Mouse (Mus musculus) liver, adult (tissue): ENCODE measurements around the gene Gm10491.
"Not testable (repeated sequence)": the region's sequence is repeated elsewhere in the genome, so short reads cannot be mapped to it uniquely, and the experiment has no call there.

Source experiments
- GATA4 ChIP-seq: IDR thresholded peaks from 2 replicates; pipeline ENCODE4 v1.6.1; 2014; ENCODE audit warnings: mild to moderate bottlenecking, low read length; ENCODE audit not compliant: insufficient replicate concordance

Gene Gm10491

DNA sequence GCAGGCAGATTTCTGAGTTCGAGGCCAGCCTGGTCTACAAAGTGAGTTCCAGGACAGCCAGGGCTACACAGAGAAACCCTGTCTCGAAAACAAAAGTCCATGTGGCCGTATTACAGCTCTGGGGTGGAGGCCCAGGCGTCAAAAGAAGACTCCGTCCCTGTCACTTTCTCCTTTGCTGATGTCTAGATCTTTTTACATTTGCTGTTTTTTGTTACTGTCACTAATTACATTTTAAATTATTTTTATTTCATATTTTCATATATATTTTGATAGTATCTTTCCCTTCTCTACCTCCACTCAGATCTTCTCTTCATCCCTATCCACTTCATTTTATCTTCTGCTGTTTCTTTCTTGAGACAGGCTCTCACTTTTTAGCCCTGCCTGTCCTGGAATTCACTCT lies at the start of gene Gm10491:
TSS of gene Gm10491 (minus strand) at position 101 of the 400 bp plus-strand sequence.
- TF ChIP-seq GATA4: no peak

- no peak for TF ChIP-seq GATA4
Measured at GRCm38 (mm10) chrX:7950091-7950490, 42.5 kb upstream of the Gm10491 start.

GRCm38 (mm10) chrX:7947900-7948492 lies 40.4 kb upstream of the Gm10491 start:
- no peak for TF ChIP-seq GATA4

GRCm38 (mm10) chrX:7947108-7947899 lies 39.7 kb upstream of the Gm10491 start, which contains the start of gene Hdac6:
Gene Hdac6, minus strand, starts transcription at chrX:7947889.
- no peak for TF ChIP-seq GATA4

DNA sequence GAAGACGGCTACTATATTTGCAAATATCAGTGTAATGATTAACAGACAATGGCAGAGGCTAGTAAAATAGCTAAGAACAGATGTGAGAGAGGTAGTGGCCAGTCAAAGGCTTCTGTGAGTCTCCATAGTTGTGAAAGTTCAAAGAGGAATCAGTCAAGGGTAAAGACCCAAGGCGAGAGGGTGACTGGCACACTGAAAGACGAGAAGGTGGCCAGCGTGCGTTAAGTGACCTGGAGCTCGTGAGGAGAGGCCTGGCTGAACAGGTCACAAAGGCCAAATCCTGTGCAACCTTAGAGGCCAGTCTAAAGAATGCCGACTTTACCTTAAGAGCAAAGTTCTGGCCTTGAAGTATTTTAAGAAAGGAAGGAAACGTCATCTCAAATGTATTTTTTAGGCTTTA lies 38.0 kb upstream of the Gm10491 start:
- TF ChIP-seq GATA4: no peak

GRCm38 (mm10) chrX:7937667-7938066 lies 30.0 kb upstream of the Gm10491 start:
- no peak for TF ChIP-seq GATA4

DNA sequence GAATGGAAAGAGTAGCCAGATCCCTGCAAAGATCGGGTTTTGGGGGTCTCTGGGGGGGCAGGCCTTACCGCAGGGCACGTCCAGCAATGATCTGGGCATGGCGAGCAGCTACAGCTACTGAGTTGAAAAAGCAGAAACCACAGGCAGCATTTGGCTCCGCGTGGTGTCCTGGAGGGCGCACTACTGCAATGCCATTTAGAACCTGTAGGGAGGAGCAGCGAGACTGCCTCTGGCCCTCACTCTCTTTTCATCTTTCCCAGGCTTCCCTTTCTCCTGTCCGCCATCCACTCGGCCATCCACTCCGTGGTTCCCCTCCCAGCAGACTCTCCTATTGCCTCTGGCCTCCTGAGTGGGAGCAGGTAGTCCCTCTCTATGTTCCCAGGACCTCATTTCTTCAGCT lies 29.2 kb upstream of the Gm10491 start:
- no peak for TF ChIP-seq GATA4

- TF ChIP-seq GATA4: no peak
Measured at GRCm38 (mm10) chrX:7928270-7928790, 20.7 kb upstream of the Gm10491 start, which contains the start of gene Eras. Gene Eras, minus strand, starts transcription at chrX:7928607.

DNA sequence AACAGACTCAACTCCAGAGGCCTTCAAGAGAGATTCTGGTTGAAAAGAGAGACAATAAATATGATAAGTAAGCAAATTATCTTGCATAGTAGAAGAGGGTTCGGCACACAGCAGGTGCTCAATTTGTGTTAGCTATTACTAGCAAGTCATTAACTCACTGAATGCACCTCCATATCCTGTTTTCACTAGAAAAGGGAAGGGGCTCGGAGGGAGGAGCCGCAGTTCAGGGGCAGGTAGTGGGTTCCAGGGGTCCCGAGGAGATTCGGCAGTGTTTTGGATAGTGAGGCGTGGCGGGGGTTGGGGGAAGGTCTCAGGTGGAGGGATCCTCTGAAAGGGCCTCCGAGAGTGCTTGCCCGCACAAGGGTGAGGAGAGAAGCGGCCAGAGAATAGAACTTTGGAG lies 19.5 kb upstream of the Gm10491 start:
- no peak for TF ChIP-seq GATA4

DNA sequence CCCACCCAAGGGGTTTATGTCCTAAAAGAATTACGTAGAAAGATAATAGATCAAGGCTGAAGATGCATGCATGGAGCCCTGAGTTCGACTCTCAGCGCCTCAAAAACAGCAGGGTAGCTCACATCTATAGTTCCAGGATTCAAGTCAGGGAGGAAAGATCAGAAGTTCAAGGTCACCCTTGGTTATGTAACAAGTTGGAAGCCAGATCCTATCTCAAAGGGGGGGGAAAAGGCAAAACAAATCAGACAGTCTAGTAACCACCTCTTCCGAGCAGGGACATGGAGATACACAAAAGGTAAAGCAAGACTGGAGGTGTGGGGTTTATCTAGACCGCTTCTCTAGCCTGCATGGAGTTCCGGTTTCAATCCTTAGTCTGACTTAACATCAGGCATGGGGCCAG lies 18.6 kb upstream of the Gm10491 start:
- TF ChIP-seq GATA4: no peak

DNA sequence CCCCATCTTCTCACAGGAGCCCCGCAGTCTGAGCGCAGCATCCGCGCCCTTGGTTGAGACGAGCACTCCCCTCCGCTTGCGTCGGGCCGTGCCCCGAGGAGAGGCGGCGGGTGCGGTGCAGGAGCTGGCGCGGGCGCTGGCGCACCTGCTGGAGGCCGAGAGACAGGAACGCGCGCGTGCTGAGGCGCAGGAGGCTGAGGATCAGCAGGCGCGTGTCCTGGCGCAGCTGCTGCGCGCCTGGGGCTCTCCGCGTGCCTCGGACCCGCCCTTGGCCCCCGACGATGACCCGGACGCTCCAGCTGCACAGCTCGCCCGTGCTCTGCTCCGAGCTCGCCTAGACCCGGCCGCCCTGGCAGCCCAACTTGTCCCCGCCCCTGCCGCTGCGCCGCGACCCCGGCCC lies 14.4 kb upstream of the Gm10491 start:
- TF ChIP-seq GATA4: no peak

DNA sequence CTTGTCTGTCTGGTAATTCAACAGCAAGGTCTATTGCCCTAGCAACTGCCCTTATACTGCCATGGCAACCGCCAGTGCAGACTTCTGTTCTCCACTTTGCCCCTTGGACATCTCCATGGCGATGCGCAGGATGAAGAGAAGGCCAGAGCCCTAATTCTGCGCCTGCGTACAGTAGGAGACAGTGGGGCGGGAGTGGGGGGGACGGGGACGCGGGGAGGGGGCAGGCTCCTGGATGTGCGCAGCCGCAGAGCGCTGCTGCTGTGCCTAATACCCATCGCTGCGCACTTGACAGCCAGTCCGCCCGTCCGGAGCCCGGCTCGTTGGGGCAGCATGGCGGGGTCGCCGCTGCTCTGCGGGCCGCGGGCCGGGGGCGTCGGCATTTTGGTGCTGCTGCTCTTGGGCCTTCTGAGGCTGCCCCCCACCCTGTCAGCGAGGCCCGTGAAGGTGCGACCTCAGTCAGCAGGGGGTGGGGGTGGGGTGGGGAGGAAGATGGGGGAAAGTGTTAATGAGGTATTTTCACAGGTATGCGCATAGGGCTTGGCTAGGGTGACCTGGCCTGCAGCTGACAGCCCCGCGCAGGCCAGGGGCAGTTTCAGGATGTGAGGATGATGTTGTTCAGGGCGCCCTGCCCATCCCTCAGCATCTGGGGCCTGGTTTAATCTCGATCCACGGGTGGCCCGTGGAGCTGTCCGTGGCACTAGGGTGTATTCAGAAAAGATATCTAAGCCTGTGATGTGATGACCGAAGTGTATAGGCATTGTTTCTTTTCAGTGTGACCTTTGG lies 12.2 kb upstream of the Gm10491 start, which contains the start of gene Pcsk1n:
TSS of gene Pcsk1n (plus strand) at position 222 of the 783 bp plus-strand sequence.
- TF ChIP-seq GATA4: no peak

- no peak for TF ChIP-seq GATA4
Measured at GRCm38 (mm10) chrX:7910473-7910872, 2.8 kb upstream of the Gm10491 start.

- TF ChIP-seq GATA4: not testable (repeated sequence)
Measured at GRCm38 (mm10) chrX:7909242-7909641, 1.6 kb upstream of the Gm10491 start, which contains the start of gene Gm10490. Gene Gm10490, plus strand, starts transcription at chrX:7909542.

GRCm38 (mm10) chrX:7904441-7904840 lies 3.2 kb downstream of the Gm10491 start:
- TF ChIP-seq GATA4: no peak
